Mouse (Mus musculus) cerebellum, adult 2 months (tissue): Measurements from ENCODE around the gene Tmem11. TPM values are rescaled to one million over a fixed set of nuclear protein-coding genes. Genes with fewer than 3 reads are reported as not detected.

Experiments used
- DNase-seq, 2 experiments: peaks; one replicate each; pipeline ENCODE4 v3.0.0; 2021
- H3K27ac ChIP-seq: fragments of 200-500 bp; 2 replicates; pipeline ENCODE4 v1.5.1; 2012; ENCODE audit warnings: low read length, control low read depth, inconsistent platforms; ENCODE audit not compliant: insufficient read depth
- H3K27me3 ChIP-seq: fragments of 200-500 bp; 2 replicates; pipeline ENCODE4 v1.6.1; 2012; ENCODE audit warnings: inconsistent platforms, mild to moderate bottlenecking, low read length, moderate library complexity; ENCODE audit not compliant: control insufficient read depth, insufficient read depth
- H3K4me1 ChIP-seq: fragments of 200-500 bp; 2 replicates; pipeline ENCODE4 v1.6.1; 2011; ENCODE audit warnings: low read length; ENCODE audit not compliant: control insufficient read depth, insufficient read depth
- H3K4me3 ChIP-seq: fragments of 200-500 bp; replicated peaks from 2 replicates; pipeline ENCODE3; 2011; ENCODE audit warnings: mild to moderate bottlenecking, low read depth, low read length, control low read depth; ENCODE audit not compliant: insufficient read depth
- CTCF ChIP-seq: fragments of 200-500 bp; IDR thresholded peaks from 2 replicates; pipeline ENCODE4 v1.5.1; 2011; ENCODE audit warnings: low read depth, mild to moderate bottlenecking, control low read depth, low read length, moderate library complexity, borderline replicate concordance; ENCODE audit not compliant: insufficient read depth
- POLR2A ChIP-seq: fragments of 200-500 bp; IDR thresholded peaks from 2 replicates; pipeline ENCODE4 v1.6.1; 2011; ENCODE audit warnings: low read length, control low read depth, borderline replicate concordance; ENCODE audit not compliant: insufficient read depth
- WGBS: fragments of 180-500 bp; shearing (Covaris S2); methylation state at CpG from one replicate; pipeline ENCODE4 v1.1.7; 2018; 5-methylcytosine and 5-hydroxymethylcytosine counted together
- polyA plus RNA-seq: library from polyadenylated mRNA; depleted of rRNA; stranded (reverse); fragments of >200 nt; gene quantifications from 2 replicates; pipeline ENCODE4 v1.2.3, GENCODE M21; 2012

Tmem11 gene
- polyA plus RNA-seq, 1 experiment: 62.7 TPM

DNA sequence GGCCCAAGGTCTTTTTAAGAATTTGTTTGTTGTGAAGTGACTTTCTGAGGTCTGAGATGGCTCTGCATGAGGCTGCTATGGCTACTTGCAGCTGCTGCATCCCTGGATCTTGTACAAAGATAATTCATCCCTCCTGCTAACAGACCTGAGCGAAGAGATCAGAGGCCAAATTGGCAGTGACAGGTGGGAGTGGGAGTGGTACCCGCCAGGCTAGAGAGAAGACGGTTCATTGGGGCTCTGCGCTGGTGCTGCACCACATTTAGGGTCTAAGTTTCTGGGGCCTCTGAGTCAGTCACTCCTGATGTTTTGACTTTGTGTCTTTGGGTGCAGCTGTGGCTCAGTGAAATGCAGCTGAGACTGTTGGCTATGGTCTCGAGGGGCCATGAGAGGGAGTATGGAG, 35.7 kb downstream of the Tmem11 start:
- TF ChIP-seq CTCF: no peak
- no peak for TF ChIP-seq POLR2A
- Histone ChIP-seq H3K4me3 (no peak overlapping the region), H3K27ac (no peak overlapping the region), H3K27me3 (no peaks in the 10 kb centered on the region), H3K4me1 (0 out of 2 replicates have a peak, but pooled peaks cover 7% of the 10 kb centered on the region)
- WGBS: 74% methylated on average over 5 of the region's 5 CpGs
- no peak for DNase-seq

DNA sequence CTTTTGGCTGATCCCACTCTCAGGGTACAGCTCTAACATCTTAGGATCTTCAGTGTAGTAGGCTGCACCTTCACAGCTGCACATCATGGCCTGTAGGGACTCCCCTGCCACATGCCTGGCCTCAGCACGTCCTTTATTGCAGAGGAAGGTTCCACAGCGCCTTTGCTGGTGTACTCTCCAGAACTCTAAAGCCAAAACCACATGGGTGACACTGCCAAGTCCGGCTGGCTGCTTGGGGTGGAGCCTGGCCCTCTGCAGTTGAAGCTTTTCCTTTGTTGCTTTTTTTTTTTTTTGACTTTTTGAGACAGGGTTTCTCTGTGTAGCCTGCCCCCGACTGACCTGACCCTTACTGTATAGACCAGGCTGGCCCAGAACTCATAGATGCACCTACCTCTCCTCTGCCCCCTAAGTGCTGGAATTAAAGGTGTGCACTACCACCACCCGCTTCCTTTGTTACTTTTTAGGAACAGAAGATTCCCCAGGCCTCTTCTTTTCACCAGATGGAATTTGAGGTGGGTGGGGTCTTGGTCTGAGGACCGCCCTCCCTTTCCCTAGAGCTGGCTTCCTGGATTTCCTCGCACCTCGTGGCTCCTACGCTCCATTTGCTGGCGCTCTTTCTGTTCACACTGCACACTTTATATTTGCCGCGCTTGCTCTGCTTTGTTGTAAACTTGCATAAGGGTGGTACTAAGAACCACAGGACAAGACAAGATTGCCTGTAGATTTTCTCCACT, 37.4 kb downstream of the Tmem11 start:
- Histone ChIP-seq H3K27me3 (no peaks in the 10 kb centered on the region), H3K27ac (no peak overlapping the region), H3K4me3 (no peak overlapping the region), H3K4me1 (0 out of 2 replicates have a peak, but pooled peaks cover 7% of the 10 kb centered on the region)
- TF ChIP-seq POLR2A: no peak
- WGBS: 69% methylated on average over 12 of the region's 12 CpGs
- DNase-seq: no peak

DNA sequence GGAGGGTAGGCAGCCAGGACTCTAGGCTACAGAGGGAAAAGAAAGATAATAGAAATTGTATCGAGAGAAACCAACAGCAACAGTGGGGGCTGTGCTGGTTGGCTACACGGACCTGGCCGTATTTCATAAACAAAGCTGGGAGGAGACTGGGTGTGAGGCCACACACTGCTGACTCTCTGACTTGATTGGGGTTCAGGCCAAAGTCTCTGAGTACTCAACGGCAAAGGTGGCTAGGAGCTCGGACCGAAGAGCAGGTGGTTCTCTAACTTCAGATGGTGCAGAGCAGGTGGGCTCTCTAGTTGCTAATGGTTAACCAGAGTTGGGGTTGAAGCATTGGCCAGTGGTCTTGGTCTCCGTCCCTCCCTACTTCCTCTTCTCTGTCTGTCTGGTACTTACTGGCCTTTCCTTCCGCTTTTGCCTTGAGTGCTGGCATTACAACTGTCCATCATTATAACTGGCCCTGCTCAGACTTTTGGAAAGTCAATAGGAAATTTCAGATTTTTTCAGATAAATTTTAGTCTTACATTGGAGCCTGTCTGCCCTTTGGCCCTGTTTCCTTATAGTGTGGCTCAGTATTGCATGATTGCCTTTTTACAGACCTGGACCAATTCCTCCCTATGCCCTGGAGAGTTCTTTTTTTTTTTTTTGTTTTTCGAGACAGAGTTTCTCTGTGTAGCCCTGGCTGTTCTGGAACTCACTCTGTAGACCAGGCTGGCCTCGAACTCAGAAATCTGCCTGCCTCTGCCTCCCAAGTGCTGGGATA, 41.2 kb downstream of the Tmem11 start:
- TF ChIP-seq CTCF (no peak), POLR2A (no peak)
- no peak overlapping the region for H3K4me3 ChIP-seq
- no peaks in the 10 kb centered on the region for H3K27me3 ChIP-seq
- 0 out of 2 replicates have a peak, but pooled peaks cover 2% of the 10 kb centered on the region for H3K4me1 ChIP-seq
- no peak overlapping the region for H3K27ac ChIP-seq
- no peak for DNase-seq
- 87% methylated on average over 10 of the region's 10 CpGs for WGBS

DNA sequence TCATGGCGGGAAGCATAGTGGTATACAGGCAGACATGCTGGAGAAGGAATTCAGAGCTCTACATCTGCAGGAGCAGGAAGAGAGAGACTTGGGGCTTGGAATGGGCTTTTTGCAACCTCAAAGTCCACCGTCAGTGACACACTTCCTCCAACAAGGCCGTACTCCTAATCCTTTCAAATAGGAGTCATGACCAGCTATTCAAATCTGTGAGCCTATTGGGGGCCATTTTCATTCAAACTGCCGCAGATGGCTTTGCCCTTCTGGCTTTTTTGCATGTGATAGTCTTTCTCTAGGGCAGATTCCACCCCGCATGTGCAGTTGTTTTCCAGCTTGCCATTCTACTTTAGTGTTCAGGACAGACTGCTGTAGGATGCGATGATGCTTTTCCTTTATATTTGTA, 42.2 kb downstream of the Tmem11 start:
- Histone ChIP-seq H3K4me1 (0 out of 2 replicates have a peak, but pooled peaks cover 2% of the 10 kb centered on the region), H3K27me3 (no peaks in the 10 kb centered on the region), H3K4me3 (no peak overlapping the region), H3K27ac (no peak overlapping the region)
- WGBS: 94% methylated on average over 6 of the region's 6 CpGs
- TF ChIP-seq CTCF: no peak
- TF ChIP-seq POLR2A: no peak
- no peak for DNase-seq

DNA sequence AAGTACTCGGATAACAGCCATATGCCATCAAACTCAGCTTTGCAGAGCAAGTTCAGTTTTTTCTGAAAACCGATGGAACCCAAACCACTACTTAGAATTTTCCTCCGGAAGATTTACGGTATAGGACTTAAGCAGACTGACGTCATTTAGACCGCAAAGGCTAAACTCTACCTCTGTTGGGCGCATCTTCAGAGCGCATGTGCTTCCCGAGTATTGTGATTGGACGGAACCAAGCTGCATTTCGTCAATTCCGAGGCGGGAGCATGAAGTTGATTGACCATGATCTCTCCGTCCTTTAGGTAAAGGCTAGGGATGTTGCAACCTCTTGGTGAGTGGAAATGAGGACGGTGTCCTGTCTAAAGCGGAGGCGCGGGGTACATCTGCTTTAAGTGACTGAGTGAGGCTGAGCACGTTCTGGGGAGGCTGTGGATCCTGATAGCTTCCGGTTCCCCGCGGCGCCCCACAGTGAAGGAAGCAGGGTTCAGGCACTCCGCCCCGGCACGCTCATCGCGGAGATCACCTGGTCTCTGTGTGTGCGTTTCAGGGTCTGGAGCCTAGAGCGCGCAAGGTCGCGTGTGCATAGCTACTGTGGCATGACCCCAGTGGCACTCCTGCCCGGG, 48.5 kb downstream of the Tmem11 start, which contains the start of gene Dhrs7b:
TSS of gene Dhrs7b (plus strand) at position 199 of the 620 bp plus-strand sequence.
- Histone ChIP-seq H3K27ac (peak within 1 kb of the TSS; percentile 52), H3K27me3 (no peaks in the 10 kb centered on the region), H3K4me1 (0 out of 2 replicates have a peak, but pooled peaks cover 3% of the 10 kb centered on the region), H3K4me3 (peak within 1 kb of the TSS; percentile 94)
- DNase-seq: peak; percentile 92 to 95
- whole genome bisulfite sequencing: under 1% methylated on average over 34 of the region's 34 CpGs
- TF ChIP-seq POLR2A: peak; percentile 84
- no peak for TF ChIP-seq CTCF

DNA sequence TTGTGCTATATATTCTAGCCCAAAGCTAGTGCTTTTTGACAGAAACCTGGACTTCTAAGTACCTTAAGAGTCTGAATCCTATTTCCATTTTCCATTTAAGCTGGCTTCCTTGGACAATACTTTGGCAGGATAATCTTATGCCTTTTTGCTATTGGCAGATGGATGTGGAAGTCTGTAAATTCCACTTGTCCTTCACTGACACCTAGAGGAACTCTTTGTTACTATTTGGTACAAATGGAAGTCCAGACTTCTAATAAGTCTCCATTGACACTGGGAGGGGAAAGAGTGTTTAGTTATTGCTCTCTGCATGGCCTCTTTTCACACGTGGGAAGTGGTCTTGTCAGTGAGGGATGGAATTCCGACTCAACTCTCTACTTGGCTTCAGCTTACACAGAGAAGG, 50.2 kb downstream of the Tmem11 start:
- 31% methylated on average over 2 of the region's 2 CpGs for WGBS

DNA sequence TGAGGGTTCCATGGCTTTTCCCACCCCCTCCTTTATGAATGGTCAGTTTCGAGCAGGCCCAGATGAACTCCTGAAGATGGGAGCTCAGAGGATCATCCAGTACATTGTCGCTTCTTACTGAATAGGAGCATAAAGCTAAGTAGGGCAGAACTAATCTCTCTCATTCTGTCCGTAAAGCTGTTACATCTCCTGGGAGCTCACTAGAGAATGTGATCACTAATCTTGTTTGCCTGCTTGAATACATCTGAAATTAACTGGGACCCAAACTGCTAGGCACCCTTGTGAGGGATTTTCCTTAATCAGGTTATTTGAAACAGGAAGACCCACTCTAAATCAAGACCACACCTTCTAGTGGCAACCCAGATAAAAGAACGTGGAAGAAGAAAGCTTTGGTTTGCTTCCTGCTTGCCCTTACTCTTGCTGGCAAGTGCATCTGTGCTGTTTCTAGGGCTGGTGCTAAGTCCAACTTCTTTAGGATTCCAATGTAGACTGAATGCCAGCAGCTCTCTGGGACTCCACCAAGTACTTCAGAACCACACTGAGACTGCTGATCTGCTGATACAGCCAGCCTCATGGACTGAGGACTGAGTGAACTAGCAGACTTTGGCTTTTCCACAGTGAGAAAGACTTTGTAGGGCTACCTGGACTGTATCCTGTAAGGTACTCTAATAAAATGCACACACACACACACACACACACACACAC, 51.7 kb downstream of the Tmem11 start:
- H3K4me1 ChIP-seq: 0 out of 2 replicates have a peak, but pooled peaks cover 3% of the 10 kb centered on the region
- no peak for DNase-seq
- no peak overlapping the region for H3K27ac ChIP-seq
- no peaks in the 10 kb centered on the region for H3K27me3 ChIP-seq
- no peak overlapping the region for H3K4me3 ChIP-seq
- TF ChIP-seq CTCF (no peak), POLR2A (no peak)
- WGBS: 28% methylated on average over 4 of the region's 4 CpGs

More for the DNA sequence above, 50.2 kb downstream of the Tmem11 start:
- TF ChIP-seq CTCF (no peak), POLR2A (no peak)
- no peak for DNase-seq
- no peaks in the 10 kb centered on the region for H3K27me3 ChIP-seq
- H3K4me3 ChIP-seq: no peak overlapping the region
- 0 out of 2 replicates have a peak, but pooled peaks cover 3% of the 10 kb centered on the region for H3K4me1 ChIP-seq
- no peak overlapping the region for H3K27ac ChIP-seq
